Mouse (Mus musculus) liver, embryonic 16.5 days (tissue): ENCODE measurements around the gene Gm17304. TPM values are rescaled to one million over a fixed set of nuclear protein-coding genes. Genes with fewer than 3 reads are reported as not detected.
A peak's percentile ranks its signal among the peaks of the same experiment; 100 is the strongest.

Experiments used
- ATAC-seq: fragments of 200-750 bp; cut with Nextera tagmentation; 2 replicates; pipeline ENCODE4 v1.8.0; 2017; ENCODE audit warnings: low read depth, mild to moderate bottlenecking, moderate number of reproducible peaks, moderate library complexity
- H3K27ac ChIP-seq: fragments of 300-500 bp; sonication (generic); 2 replicates; pipeline ENCODE4 v1.5.1; 2014; ENCODE audit warnings: mild to moderate bottlenecking, low read length
- H3K27me3 ChIP-seq: fragments of 300-500 bp; sonication (generic); 2 replicates; pipeline ENCODE4 v1.6.1; 2014; ENCODE audit warnings: low read depth, low read length, mixed read lengths; ENCODE audit not compliant: control insufficient read depth, insufficient read depth
- H3K36me3 ChIP-seq: fragments of 300-500 bp; sonication (generic); 2 replicates; pipeline ENCODE4 v1.6.1; 2014; ENCODE audit warnings: mild to moderate bottlenecking; ENCODE audit not compliant: control insufficient read depth, insufficient read depth
- H3K4me1 ChIP-seq: fragments of 300-500 bp; sonication (generic); 2 replicates; pipeline ENCODE4 v1.6.1; 2014; ENCODE audit warnings: low read depth, low read length, mixed read lengths; ENCODE audit not compliant: control insufficient read depth
- H3K4me2 ChIP-seq: fragments of 300-500 bp; sonication (generic); 2 replicates; pipeline ENCODE4 v1.6.1; 2014; ENCODE audit warnings: low read depth, low read length, mixed read lengths
- H3K4me3 ChIP-seq: fragments of 300-500 bp; sonication (generic); 2 replicates; pipeline ENCODE4 v1.5.1; 2014; ENCODE audit warnings: low read depth, mild to moderate bottlenecking, low read length
- H3K9ac ChIP-seq: fragments of 300-500 bp; sonication (generic); 2 replicates; pipeline ENCODE4 v1.6.1; 2014; ENCODE audit warnings: low read depth, low read length
- H3K9me3 ChIP-seq: fragments of 300-500 bp; sonication (generic); replicated peaks from 2 replicates; pipeline ENCODE4 v1.6.1; 2016; ENCODE audit warnings: low read length; ENCODE audit not compliant: control insufficient read depth
- WGBS: fragments of 180-500 bp; shearing (Covaris S2); extraction: QIAGEN DNeasy Blood & Tissue Kit; methylation state at CpG from one replicate; pipeline ENCODE4 v1.1.7; 2014; ENCODE audit not compliant: insufficient replicate concordance; 5-methylcytosine and 5-hydroxymethylcytosine counted together
- polyA plus RNA-seq: library from polyadenylated mRNA; unstranded; fragments of >200 nt; fragmentation: Nextera tagmentation; extraction: Ambion mirVana; gene quantifications from 2 replicates; pipeline ENCODE4 v1.2.1, GENCODE M21; 2015

Gm17304 gene
- not detected in 2 replicates for polyA plus RNA-seq

DNA sequence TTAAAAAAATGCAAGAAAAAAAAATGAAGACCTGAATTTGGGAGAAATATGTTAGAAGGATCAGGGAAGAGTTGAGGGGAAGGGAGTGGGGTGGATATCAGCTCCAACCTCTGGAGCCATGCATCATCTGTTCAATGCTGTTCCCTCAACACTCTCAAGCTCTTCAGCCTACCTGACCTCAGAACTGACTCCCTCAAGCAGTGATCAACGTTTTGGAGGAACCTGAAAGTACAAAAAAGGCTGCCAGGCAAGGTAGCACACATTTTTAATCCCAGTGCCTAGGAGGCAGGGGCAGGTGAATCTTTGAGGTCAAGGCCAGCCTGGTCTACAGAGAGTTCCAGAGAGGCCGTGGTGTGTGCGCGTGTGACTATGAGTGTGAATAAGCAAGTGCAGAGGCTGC lies at the start of gene Gm17304:
Gene Gm17304 (plus strand): TSS at position 301 of the 400 bp plus-strand sequence.
- Histone ChIP-seq H3K4me2 (no peak within 1 kb of the TSS), H3K27ac (no peak within 1 kb of the TSS), H3K9ac (no peak within 1 kb of the TSS), H3K4me3 (no peak within 1 kb of the TSS), H3K9me3 (no peaks in the 10 kb centered on the region), H3K27me3 (no peaks in the 10 kb centered on the region), H3K4me1 (no peaks in the 10 kb centered on the region), H3K36me3 (no peaks in the 10 kb centered on the region; the same call in 1 of the 2 replicates)
- 81% methylated on average over 4 of the region's 4 CpGs for WGBS
- no peak for ATAC-seq

DNA sequence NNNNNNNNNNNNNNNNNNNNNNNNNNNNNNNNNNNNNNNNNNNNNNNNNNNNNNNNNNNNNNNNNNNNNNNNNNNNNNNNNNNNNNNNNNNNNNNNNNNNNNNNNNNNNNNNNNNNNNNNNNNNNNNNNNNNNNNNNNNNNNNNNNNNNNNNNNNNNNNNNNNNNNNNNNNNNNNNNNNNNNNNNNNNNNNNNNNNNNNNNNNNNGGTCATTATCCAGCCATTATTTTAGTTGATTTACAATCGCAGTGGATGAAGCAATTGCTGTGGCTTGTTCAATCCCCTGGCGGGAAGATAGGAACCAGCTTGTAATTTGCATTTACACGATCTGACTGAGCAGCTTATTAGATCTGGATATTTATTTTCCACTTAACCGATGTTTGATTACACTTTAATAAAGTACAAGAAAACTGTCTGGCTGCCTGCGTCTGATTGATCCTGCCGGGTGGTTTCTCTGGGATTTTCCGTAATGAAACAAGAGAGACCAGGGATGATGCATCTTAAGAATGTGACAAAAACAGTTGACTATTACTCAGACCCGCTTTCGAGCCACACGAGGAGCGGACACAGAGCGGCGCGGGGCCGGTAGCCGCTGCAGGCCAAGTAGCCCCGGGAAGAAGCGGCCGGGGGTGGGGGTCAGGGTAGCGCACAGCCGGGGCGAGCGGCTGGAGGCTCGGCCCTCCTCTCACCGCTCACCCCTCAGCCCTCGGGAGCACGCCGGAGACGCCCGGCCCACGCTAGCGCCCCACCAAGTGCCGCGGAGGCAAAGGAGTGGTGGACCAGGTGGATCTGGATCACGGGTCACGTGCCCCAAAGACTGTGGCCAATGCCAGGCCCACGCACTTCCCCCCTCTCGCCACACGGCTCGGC lies 48.0 kb upstream of the Gm17304 start:
- H3K27ac ChIP-seq, result no peak overlapping the region
- H3K4me3 ChIP-seq, result peak overlapping the region; percentile 16
- H3K36me3 ChIP-seq, result no peaks in the 10 kb centered on the region
- no peak for ATAC-seq
- 4% methylated on average over 40 of the region's 40 CpGs for WGBS
- H3K9me3 ChIP-seq, result no peaks in the 10 kb centered on the region
- H3K4me1 ChIP-seq, result no peaks in the 10 kb centered on the region
- H3K9ac ChIP-seq, result no peak overlapping the region
- H3K27me3 ChIP-seq, result peaks cover 56% of the 10 kb centered on the region
- H3K4me2 ChIP-seq, result peak overlapping the region; percentile 21; the same call in 1 of the 2 replicates

- H3K9me3 ChIP-seq, result no peaks in the 10 kb centered on the region
- no peaks in the 10 kb centered on the region for H3K36me3 ChIP-seq
- no peak overlapping the region for H3K4me2 ChIP-seq
- peaks cover 56% of the 10 kb centered on the region for H3K27me3 ChIP-seq
- H3K9ac ChIP-seq, result no peak overlapping the region
- 19% methylated on average over 8 of the region's 8 CpGs for WGBS
- H3K27ac ChIP-seq, result no peak overlapping the region
- H3K4me3 ChIP-seq, result peak overlapping the region; percentile 16; the same call in 1 of the 2 replicates
- no peak for ATAC-seq
- H3K4me1 ChIP-seq, result no peaks in the 10 kb centered on the region
Measured at GRCm38 (mm10) chr5:106561499-106561822, 47.4 kb upstream of the Gm17304 start.

DNA sequence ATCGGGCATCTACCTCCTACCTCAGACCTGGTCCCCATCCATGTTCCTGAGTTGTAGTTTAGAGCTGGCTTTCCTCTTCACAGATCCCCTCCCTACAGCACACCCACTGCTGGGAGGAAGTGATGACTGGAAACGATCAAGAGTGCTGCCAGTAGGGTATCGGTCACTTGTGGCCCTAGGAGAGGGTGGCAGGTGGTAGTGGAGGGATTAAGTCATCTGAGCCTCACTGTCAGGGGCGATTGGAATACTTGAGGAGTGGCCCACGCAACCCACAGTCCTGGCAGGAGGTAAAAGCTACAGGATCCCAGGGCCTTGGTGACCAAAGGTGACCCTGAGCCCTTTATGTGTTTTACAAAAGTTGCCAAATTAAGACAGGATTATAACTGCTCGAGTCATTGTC lies 42.9 kb upstream of the Gm17304 start:
- H3K4me2 ChIP-seq, result no peak overlapping the region
- H3K4me3 ChIP-seq, result no peak overlapping the region
- H3K27ac ChIP-seq, result no peak overlapping the region
- no peaks in the 10 kb centered on the region for H3K4me1 ChIP-seq
- 37% methylated on average over 6 of the region's 6 CpGs for WGBS
- H3K36me3 ChIP-seq, result no peaks in the 10 kb centered on the region
- peaks cover 27% of the 10 kb centered on the region for H3K27me3 ChIP-seq
- H3K9ac ChIP-seq, result no peak overlapping the region
- no peaks in the 10 kb centered on the region for H3K9me3 ChIP-seq
- ATAC-seq, result no peak

DNA sequence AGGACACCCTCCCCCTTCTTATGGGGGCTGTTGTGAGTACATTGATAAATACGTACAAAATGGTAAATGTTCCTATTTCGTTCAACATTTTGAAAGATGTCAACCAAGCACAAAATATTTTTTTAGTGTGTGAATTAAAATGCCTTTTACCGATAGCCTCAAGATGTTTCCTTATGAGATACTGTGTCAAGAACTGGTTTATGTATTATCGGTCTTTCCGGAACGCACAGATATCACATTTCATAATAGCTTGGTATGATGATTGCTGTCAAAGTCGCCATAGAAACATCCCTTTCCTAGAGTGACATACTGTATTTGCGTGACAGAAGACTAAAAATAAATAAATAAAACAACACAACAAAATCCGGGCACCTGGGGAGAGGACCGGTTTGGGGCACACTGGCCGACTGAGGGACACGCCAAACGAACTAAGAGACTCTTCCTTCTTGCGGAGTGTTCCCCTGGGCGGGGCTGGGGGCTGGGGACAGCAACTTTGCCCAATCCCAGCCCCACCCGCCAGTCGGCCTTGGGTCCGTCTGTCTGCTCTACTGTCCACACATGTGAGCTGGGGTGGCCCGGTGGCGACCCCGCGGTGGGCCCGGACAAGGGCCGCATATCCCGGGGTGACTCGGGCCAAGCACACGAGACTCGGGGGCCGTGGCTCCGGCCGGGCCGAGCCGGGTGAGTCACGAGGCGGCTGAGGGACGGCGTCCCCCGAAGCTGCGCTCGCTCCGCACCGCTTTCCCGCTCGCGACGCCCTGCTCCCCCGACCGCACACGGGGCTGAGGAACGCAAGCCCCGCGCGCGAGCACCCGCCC lies 34.9 kb upstream of the Gm17304 start:
- no peaks in the 10 kb centered on the region for H3K36me3 ChIP-seq
- peak; percentile 59 for ATAC-seq
- peaks cover 5% of the 10 kb centered on the region; the same call in 1 of the 2 replicates for H3K4me1 ChIP-seq
- no peak overlapping the region for H3K27ac ChIP-seq
- H3K4me3 ChIP-seq, result peak overlapping the region; percentile 61
- WGBS, result 5% methylated on average over 51 of the region's 55 CpGs
- no peaks in the 10 kb centered on the region for H3K9me3 ChIP-seq
- H3K4me2 ChIP-seq, result peak overlapping the region; percentile 97
- peaks cover 25% of the 10 kb centered on the region for H3K27me3 ChIP-seq
- peak overlapping the region; percentile 54 for H3K9ac ChIP-seq

DNA sequence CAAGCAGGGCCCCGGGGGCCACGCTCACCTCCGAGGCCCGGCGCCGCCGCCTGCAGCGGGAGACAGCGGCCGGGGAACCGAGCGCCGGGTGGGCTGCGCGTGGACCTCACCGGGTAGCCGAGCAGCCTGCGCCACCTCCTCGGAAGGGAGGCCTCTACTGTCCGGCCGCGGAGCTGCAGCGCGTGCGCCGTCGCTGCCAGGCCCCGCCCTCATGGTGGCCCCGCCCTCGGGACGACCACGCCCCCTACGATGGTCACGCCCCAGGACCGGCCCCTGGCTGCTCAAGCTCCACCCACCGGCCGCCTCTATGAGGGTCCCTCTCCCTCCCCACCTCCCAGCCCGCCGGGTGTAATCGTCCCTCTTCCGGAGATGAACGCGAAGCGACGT lies 34.3 kb upstream of the Gm17304 start:
- ATAC-seq, result peak; percentile 84
- Histone ChIP-seq H3K4me1 (peaks cover 5% of the 10 kb centered on the region; the same call in 1 of the 2 replicates), H3K36me3 (no peaks in the 10 kb centered on the region), H3K9me3 (no peaks in the 10 kb centered on the region), H3K4me3 (peak overlapping the region; percentile 61), H3K9ac (peak overlapping the region; percentile 54), H3K4me2 (peak overlapping the region; percentile 97), H3K27ac (no peak overlapping the region), H3K27me3 (peaks cover 25% of the 10 kb centered on the region)
- WGBS, result 2% methylated on average over 44 of the region's 45 CpGs

- no peak overlapping the region for H3K4me3 ChIP-seq
- no peaks in the 10 kb centered on the region for H3K36me3 ChIP-seq
- H3K27ac ChIP-seq, result no peak overlapping the region
- no peak for ATAC-seq
- no peak overlapping the region for H3K9ac ChIP-seq
- H3K4me2 ChIP-seq, result peak overlapping the region; percentile 97; the same call in 1 of the 2 replicates
- WGBS, result 34% methylated on average over 4 of the region's 4 CpGs
- peaks cover 5% of the 10 kb centered on the region; the same call in 1 of the 2 replicates for H3K4me1 ChIP-seq
- H3K27me3 ChIP-seq, result peaks cover 25% of the 10 kb centered on the region
- H3K9me3 ChIP-seq, result no peaks in the 10 kb centered on the region
Measured at GRCm38 (mm10) chr5:106575098-106575497, 33.8 kb upstream of the Gm17304 start.

- Histone ChIP-seq H3K27ac (no peak overlapping the region), H3K9ac (no peak overlapping the region)
- 74% methylated on average over 9 of the region's 9 CpGs for WGBS
Measured at GRCm38 (mm10) chr5:106577237-106577888, 31.5 kb upstream of the Gm17304 start.

More at GRCm38 (mm10) chr5:106577237-106577888, 31.5 kb upstream of the Gm17304 start:
- Histone ChIP-seq H3K4me3 (no peak overlapping the region), H3K4me1 (peaks cover 5% of the 10 kb centered on the region; the same call in 1 of the 2 replicates), H3K27me3 (peaks cover 23% of the 10 kb centered on the region), H3K4me2 (no peak overlapping the region), H3K9me3 (no peaks in the 10 kb centered on the region), H3K36me3 (no peaks in the 10 kb centered on the region)
- ATAC-seq, result no peak
